Mouse (Mus musculus) CD8-positive naive resting alpha-beta T cell, adult 57 days (primary cell): ENCODE measurements around the gene Helq. TPM values are rescaled to one million over a fixed set of nuclear protein-coding genes. Genes with fewer than 3 reads are reported as not detected.

Source experiments
- total RNA-seq: library from RNA; stranded (reverse); gene quantifications from one replicate; pipeline ENCODE4 v1.2.4, GENCODE M21; 2023

Gene Helq
- 26.6 TPM for total RNA-seq

GRCm38 (mm10) chr5:100798165-100798860 is at the start of gene Helq, which contains the start of gene Mrps18c:
Gene Helq (minus strand): TSS chr5:100798598.
Gene Mrps18c (plus strand): TSS chr5:100798627.

GRCm38 (mm10) chr5:100845485-100845847 is 47.1 kb upstream of the Helq start, which contains the start of gene Gpat3:
Gene Gpat3 (plus strand): TSS chr5:100845713.

GRCm38 (mm10) chr5:100820483-100821184 is 22.2 kb upstream of the Helq start, which contains the start of gene Abraxas1:
Gene Abraxas1 (minus strand): TSS chr5:100820965.

GRCm38 (mm10) chr5:100719235-100720088 is 78.9 kb downstream of the Helq start, which contains the start of gene Hpse:
Gene Hpse (minus strand): TSS chr5:100719716.

Other genes starting within 250 kb of the Helq start
- gene Plac8, start 226.4 kb downstream of the Helq start, total RNA-seq = 55.5 TPM
- gene Coq2, start 123.5 kb downstream of the Helq start, total RNA-seq = 39.2 TPM
- gene Hpse, start 78.9 kb downstream of the Helq start, total RNA-seq = 1.4 TPM
- gene Mrps18c, start within 50 bp of the Helq start, total RNA-seq = 52.4 TPM
- gene Abraxas1, start 22.4 kb upstream of the Helq start, total RNA-seq = 19.8 TPM
- gene Gpat3, start 47.1 kb upstream of the Helq start, total RNA-seq = 0.80 TPM